Mouse (Mus musculus) lung, embryonic 14.5 days (tissue): ENCODE data around the gene Ptx4. TPM values are rescaled to one million over a fixed set of nuclear protein-coding genes. Genes with fewer than 3 reads are reported as not detected.

ENCODE experiments used
- ATAC-seq: fragments of 200-750 bp; cut with Nextera tagmentation; 2 replicates; pipeline ENCODE4 v1.8.0; 2017; ENCODE audit warnings: mild to moderate bottlenecking, moderate TSS enrichment, moderate library complexity; ENCODE audit not compliant: insufficient read depth
- DNase-seq: peaks from one replicate; pipeline ENCODE4 v3.0.0-alpha.2; 2015
- H3K27ac ChIP-seq: fragments of 300-500 bp; sonication (generic); 2 replicates; pipeline ENCODE4 v1.5.1; 2014; ENCODE audit warnings: low read depth, mild to moderate bottlenecking, moderate library complexity
- H3K27me3 ChIP-seq: fragments of 300-500 bp; sonication (generic); 2 replicates; pipeline ENCODE4 v1.6.1; 2014; ENCODE audit warnings: low read length, control low read depth; ENCODE audit not compliant: insufficient read depth
- H3K36me3 ChIP-seq: fragments of 300-500 bp; sonication (generic); 2 replicates; pipeline ENCODE4 v1.6.1; 2014; ENCODE audit warnings: control low read depth; ENCODE audit not compliant: insufficient read depth
- H3K4me1 ChIP-seq: fragments of 300-500 bp; sonication (generic); 2 replicates; pipeline ENCODE4 v1.6.1; 2014; ENCODE audit warnings: antibody characterized with exemption, control low read depth; ENCODE audit not compliant: insufficient read depth
- H3K4me2 ChIP-seq: fragments of 300-500 bp; sonication (generic); 2 replicates; pipeline ENCODE4 v1.6.1; 2014; ENCODE audit warnings: mild to moderate bottlenecking
- H3K4me3 ChIP-seq: fragments of 300-500 bp; sonication (generic); 2 replicates; pipeline ENCODE4 v1.5.1; 2014; ENCODE audit warnings: low read depth, low read length
- H3K9ac ChIP-seq: fragments of 300-500 bp; sonication (generic); 2 replicates; pipeline ENCODE4 v1.6.1; 2014
- H3K9me3 ChIP-seq: fragments of 300-500 bp; sonication (generic); 2 replicates; pipeline ENCODE4 v1.6.1; 2016; ENCODE audit warnings: low read depth, low read length, control low read depth
- CTCF ChIP-seq: IDR thresholded peaks from 2 replicates; pipeline ENCODE4 v1.5.1; 2016; ENCODE audit warnings: antibody characterized with exemption, low read depth
- WGBS: fragments of 180-500 bp; shearing (Covaris S2); extraction: QIAGEN DNeasy Blood & Tissue Kit; methylation state at CpG from one replicate; pipeline ENCODE4 v1.1.7; 2014; 5-methylcytosine and 5-hydroxymethylcytosine counted together
- polyA plus RNA-seq: library from polyadenylated mRNA; unstranded; fragments of >200 nt; fragmentation: Nextera tagmentation; extraction: Ambion mirVana; gene quantifications from 2 replicates; pipeline ENCODE4 v1.2.1, GENCODE M21; 2014

Ptx4 gene
- polyA plus RNA-seq, 1 experiment from 2014 or later: not detected

- ATAC-seq (peak; percentile 88), DNase-seq (peak; percentile 96)
- Histone ChIP-seq H3K27ac (peak within 1 kb of the TSS; percentile 98), H3K27me3 (no peaks in the 10 kb centered on the region), H3K4me2 (peak within 1 kb of the TSS; percentile 55), H3K9me3 (no peaks in the 10 kb centered on the region), H3K9ac (no peak within 1 kb of the TSS), H3K4me1 (peaks cover 29% of the 10 kb centered on the region), H3K36me3 (0 out of 2 replicates have a peak, but pooled peaks cover 4% of the 10 kb centered on the region), H3K4me3 (no peak within 1 kb of the TSS)
- peak; percentile 75 for TF ChIP-seq CTCF
- WGBS: 23% methylated on average over 7 of the region's 7 CpGs
Measured at GRCm38 (mm10) chr17:25083444-25083931, 37.1 kb upstream of the Ptx4 start, which contains the start of gene Tmem204. Gene Tmem204 (minus strand): TSS chr17:25083591.

GRCm38 (mm10) chr17:25084835-25085385 lies 35.6 kb upstream of the Ptx4 start:
- H3K36me3 ChIP-seq: 0 out of 2 replicates have a peak, but pooled peaks cover 4% of the 10 kb centered on the region
- TF ChIP-seq CTCF: peak; percentile 20; the same call in 1 of the 2 replicates
- H3K4me1 ChIP-seq: peaks cover 22% of the 10 kb centered on the region
- H3K4me3 ChIP-seq: no peak overlapping the region
- H3K9ac ChIP-seq: no peak overlapping the region
- H3K27me3 ChIP-seq: no peaks in the 10 kb centered on the region
- no peak overlapping the region for H3K4me2 ChIP-seq
- ATAC-seq (no peak), DNase-seq (no peak)
- WGBS: 76% methylated on average over 13 of the region's 13 CpGs
- no peaks in the 10 kb centered on the region for H3K9me3 ChIP-seq
- H3K27ac ChIP-seq: peak overlapping the region; percentile 98

GRCm38 (mm10) chr17:25086724-25087123 lies 33.8 kb upstream of the Ptx4 start:
- no peak for TF ChIP-seq CTCF
- H3K4me3 ChIP-seq: no peak overlapping the region
- H3K36me3 ChIP-seq: 0 out of 2 replicates have a peak, but pooled peaks cover 4% of the 10 kb centered on the region
- DNase-seq (no peak), ATAC-seq (no peak)
- WGBS: 87% methylated on average over 7 of the region's 7 CpGs
- H3K9ac ChIP-seq: no peak overlapping the region
- H3K9me3 ChIP-seq: no peaks in the 10 kb centered on the region
- no peaks in the 10 kb centered on the region for H3K27me3 ChIP-seq
- H3K4me1 ChIP-seq: peaks cover 16% of the 10 kb centered on the region
- no peak overlapping the region for H3K27ac ChIP-seq
- no peak overlapping the region for H3K4me2 ChIP-seq

- TF ChIP-seq CTCF: no peak
- Histone ChIP-seq H3K4me1 (peaks cover 4% of the 10 kb centered on the region; the same call in 1 of the 2 replicates), H3K27ac (0 out of 2 replicates have a peak overlapping the region, but pooled peaks have one; percentile 18), H3K9me3 (no peaks in the 10 kb centered on the region), H3K4me3 (no peak overlapping the region; the same call in 1 of the 2 replicates), H3K4me2 (peak overlapping the region; percentile 18; the same call in 1 of the 2 replicates), H3K36me3 (0 out of 2 replicates have a peak, but pooled peaks cover 4% of the 10 kb centered on the region), H3K9ac (0 out of 2 replicates have a peak overlapping the region, but pooled peaks have one; percentile 26), H3K27me3 (no peaks in the 10 kb centered on the region)
- 87% methylated on average over 10 of the region's 10 CpGs for WGBS
- ATAC-seq: no peak
- no peak for DNase-seq
Measured at GRCm38 (mm10) chr17:25089158-25089557, 31.4 kb upstream of the Ptx4 start.

GRCm38 (mm10) chr17:25090450-25090849 lies 30.1 kb upstream of the Ptx4 start:
- 0 out of 2 replicates have a peak, but pooled peaks cover 4% of the 10 kb centered on the region for H3K36me3 ChIP-seq
- WGBS: 92% methylated on average over 10 of the region's 10 CpGs

GRCm38 (mm10) chr17:25096221-25096620 lies 24.3 kb upstream of the Ptx4 start:
- Histone ChIP-seq H3K4me3 (no peak overlapping the region), H3K27ac (no peak overlapping the region), H3K9me3 (no peaks in the 10 kb centered on the region), H3K9ac (no peak overlapping the region), H3K4me2 (no peak overlapping the region), H3K27me3 (no peaks in the 10 kb centered on the region), H3K36me3 (peaks cover 37% of the 10 kb centered on the region), H3K4me1 (no peaks in the 10 kb centered on the region)
- WGBS: 83% methylated on average over 2 of the region's 2 CpGs
- TF ChIP-seq CTCF: no peak
- ATAC-seq: no peak
- DNase-seq: no peak

More at GRCm38 (mm10) chr17:25090450-25090849, 30.1 kb upstream of the Ptx4 start:
- DNase-seq (no peak), ATAC-seq (no peak)
- H3K9me3 ChIP-seq: no peaks in the 10 kb centered on the region
- no peak overlapping the region for H3K9ac ChIP-seq
- TF ChIP-seq CTCF: no peak
- H3K4me2 ChIP-seq: no peak overlapping the region
- no peaks in the 10 kb centered on the region for H3K27me3 ChIP-seq
- peaks cover 4% of the 10 kb centered on the region; the same call in 1 of the 2 replicates for H3K4me1 ChIP-seq
- no peak overlapping the region for H3K4me3 ChIP-seq
- no peak overlapping the region for H3K27ac ChIP-seq

GRCm38 (mm10) chr17:25100052-25100451 lies 20.5 kb upstream of the Ptx4 start:
- H3K4me2 ChIP-seq: no peak overlapping the region
- DNase-seq: no peak
- WGBS: 90% methylated on average over 6 of the region's 6 CpGs
- no peaks in the 10 kb centered on the region for H3K27me3 ChIP-seq
- no peak overlapping the region for H3K4me3 ChIP-seq
- no peak for TF ChIP-seq CTCF
- H3K36me3 ChIP-seq: peaks cover 75% of the 10 kb centered on the region
- no peak overlapping the region for H3K9ac ChIP-seq
- no peaks in the 10 kb centered on the region for H3K4me1 ChIP-seq
- no peaks in the 10 kb centered on the region for H3K9me3 ChIP-seq
- no peak for ATAC-seq
- no peak overlapping the region for H3K27ac ChIP-seq
